Mouse (Mus musculus) frontal cortex, postnatal 14 days (tissue): ENCODE results near the gene Cx3cr1.

Experiments used
- DNase-seq, 2 experiments: peaks; one replicate each; pipeline ENCODE4 v3.0.0; 2022; ENCODE audit warnings: low spot score in 2 of 2

Cx3cr1 gene

DNA sequence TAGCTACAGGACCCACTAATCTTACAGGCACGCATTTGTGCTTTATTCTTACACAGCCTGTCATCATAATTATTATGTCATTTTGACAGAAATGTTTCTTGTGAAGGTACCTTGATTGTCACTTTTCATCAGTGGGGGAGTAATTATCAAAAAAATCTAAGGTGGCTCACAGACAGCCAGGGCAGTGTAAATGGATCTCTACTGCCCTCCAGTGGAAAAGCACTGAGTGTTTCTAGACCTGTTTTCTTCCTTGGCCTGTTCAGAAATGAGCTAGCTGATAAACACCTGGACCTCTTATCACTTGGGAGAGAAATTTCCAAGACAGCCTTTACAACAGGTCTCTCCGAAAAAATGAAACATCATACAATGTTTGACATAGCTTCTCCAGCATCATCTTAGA is 179.0 kb downstream of the Cx3cr1 start:
- no peak for DNase-seq

DNA sequence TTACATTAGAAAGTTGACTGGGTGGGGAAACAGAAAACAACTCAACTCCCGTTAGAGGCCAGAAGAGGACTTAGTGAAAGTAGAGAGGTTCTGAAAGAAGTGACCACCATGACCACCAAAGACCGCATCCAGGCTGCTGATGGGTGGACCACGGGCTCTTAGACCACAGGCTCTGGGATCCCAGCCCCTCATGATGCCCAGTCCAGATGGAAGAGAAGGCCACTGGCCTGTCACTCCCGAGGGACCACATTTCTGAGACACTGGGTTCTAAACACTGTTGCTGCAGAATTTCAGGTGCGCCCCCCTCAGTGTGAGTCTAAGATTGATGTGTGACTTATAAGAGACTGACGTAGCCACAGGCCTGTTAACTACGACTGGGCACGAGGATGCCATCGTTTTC is 180.2 kb downstream of the Cx3cr1 start:
- no peak for DNase-seq

GRCm38 (mm10) chr9:119888843-119889246 is 180.8 kb downstream of the Cx3cr1 start:
- no peak for DNase-seq

- no peak for DNase-seq
Measured at GRCm38 (mm10) chr9:119887144-119887901, 182.4 kb downstream of the Cx3cr1 start.

DNA sequence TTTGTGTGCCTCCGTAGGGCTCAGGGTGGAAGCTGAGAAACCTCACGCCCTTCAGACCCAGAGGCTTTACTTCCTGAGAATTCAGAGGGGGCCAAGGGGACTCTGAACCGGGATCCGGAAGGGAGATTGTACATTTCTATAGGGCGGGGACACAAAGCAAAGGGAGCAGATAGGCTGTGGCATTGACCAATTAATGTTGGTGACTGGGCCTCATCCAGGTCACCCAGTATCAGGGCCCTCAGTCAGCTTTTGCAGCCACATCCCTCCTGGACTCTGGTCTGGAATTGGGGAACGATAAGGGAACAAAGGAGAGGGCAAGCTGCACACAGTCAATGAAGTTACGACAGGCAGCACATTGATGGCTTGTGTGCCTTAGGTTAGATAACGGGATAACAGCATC is 215.5 kb downstream of the Cx3cr1 start:
- DNase-seq = no peak

GRCm38 (mm10) chr9:119853071-119853846 is 216.4 kb downstream of the Cx3cr1 start:
- DNase-seq = no peak

DNA sequence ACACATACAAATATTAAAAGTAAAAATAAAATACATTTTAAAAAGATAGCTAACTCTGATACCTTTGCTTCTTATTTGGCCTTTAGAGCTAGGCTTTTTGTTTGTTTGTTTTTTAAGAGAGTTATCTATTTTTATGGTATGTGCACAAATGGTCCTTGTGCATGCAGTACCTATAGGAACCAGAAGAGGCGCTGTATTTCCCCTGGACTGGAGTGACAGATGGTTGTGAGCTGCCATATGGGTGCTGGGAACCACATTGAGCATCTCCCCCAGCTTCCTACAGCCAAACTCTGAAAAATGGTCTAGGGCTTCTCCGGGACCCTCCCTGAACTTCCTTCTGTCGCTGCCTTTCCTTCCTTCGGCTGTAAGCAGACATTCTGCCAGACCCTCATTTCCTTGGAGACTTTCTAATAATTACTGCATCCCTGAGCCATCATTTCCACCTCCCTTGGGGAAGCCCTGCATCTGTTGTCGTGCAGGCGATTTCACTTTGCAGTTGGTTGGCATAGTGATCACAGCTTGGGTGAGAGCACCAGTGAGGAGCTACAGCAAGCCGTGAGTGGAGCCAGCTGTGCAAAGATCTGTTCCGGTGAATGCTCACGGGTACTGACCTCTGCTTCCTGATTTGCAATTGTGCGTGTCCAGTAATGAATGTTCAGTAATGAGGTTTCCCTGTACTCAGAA is 217.2 kb downstream of the Cx3cr1 start:
- DNase-seq = no peak
